ENCODE assay signal across 29 mouse cellular contexts in the genomic region with DNA sequence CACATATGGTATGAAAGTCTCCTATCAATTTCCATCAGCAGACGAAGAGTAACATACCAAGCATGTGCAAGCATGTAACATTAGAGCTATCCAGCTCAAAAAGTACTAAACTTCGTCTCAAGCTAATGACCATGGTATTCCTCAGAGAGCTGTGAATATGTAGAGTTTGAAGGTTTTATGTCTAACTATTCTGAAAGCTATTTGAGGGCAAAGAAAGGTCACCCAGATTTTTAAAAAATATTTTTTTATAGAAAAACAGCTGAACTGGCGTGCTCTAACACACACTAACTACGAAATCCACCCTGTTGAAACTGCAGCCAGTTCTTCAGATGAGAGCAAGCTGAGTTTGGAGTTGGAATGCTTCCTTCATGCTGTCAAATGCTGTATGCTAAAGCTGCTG. TPM values are rescaled to one million over a fixed set of nuclear protein-coding genes. Genes with fewer than 3 reads are reported as not detected.
DNase-seq lines count a peak whose midpoint lies in the region; ATAC-seq lines count a peak whose summit lies in the region.
"Had no signal": no experiment of that assay in that cellular context is flagged by ENCODE, and none has a peak within 500 bp of the region (broad histone marks: within the 10 kb centered on the region; RNA-seq: fewer than 3 reads in every experiment).

No protein-coding gene starts in this region.

- H3K9ac ChIP-seq in embryonic facial prominence, embryonic 14.5 days (ENCODE audit: low read depth, low read length): no peak overlapping the region
- H3K9ac ChIP-seq: embryonic facial prominence, embryonic 13.5 days; forebrain, embryonic 12.5 days; heart, embryonic 12.5 days; hindbrain, embryonic 15.5 days; liver, embryonic 12.5 days; liver, postnatal 0 days; midbrain, embryonic 13.5 days had no signal

- H3K4me1 ChIP-seq in embryonic facial prominence, embryonic 14.5 days (ENCODE audit: control insufficient read depth, insufficient read depth, low read length): no peaks in the 10 kb centered on the region; the same call in 1 of the 2 replicates
- peaks cover 11% of the 10 kb centered on the region for H3K4me1 ChIP-seq in embryonic facial prominence, embryonic 10.5 days
- H3K4me1 ChIP-seq: forebrain, embryonic 12.5 days; hindbrain, embryonic 15.5 days; liver, embryonic 12.5 days; midbrain, embryonic 13.5 days had no signal

- no peak overlapping the region for H3K27ac ChIP-seq in embryonic facial prominence, embryonic 14.5 days (replicated peaks; ENCODE audit: low read depth, low read length)
- no peak overlapping the region for H3K27ac ChIP-seq in embryonic facial prominence, embryonic 10.5 days (replicated peaks)
- H3K27ac ChIP-seq: embryonic facial prominence, embryonic 13.5 days; forebrain, embryonic 12.5 days; gastrocnemius, adult 2 months; heart, adult 2 months; hindbrain, embryonic 15.5 days; liver, embryonic 12.5 days; midbrain, embryonic 13.5 days had no signal

- H3K4me3 ChIP-seq in embryonic facial prominence, embryonic 14.5 days (ENCODE audit: low read depth, low read length): no peak overlapping the region
- no peak overlapping the region for H3K4me3 ChIP-seq in embryonic facial prominence, embryonic 10.5 days
- H3K4me3 ChIP-seq: embryonic facial prominence, embryonic 13.5 days; forebrain, embryonic 12.5 days; gastrocnemius, adult 2 months; heart, adult 2 months; heart, embryonic 12.5 days; hindbrain, embryonic 15.5 days; liver, embryonic 12.5 days; midbrain, embryonic 13.5 days had no signal

- ATAC-seq in embryonic facial prominence, embryonic 14.5 days (ENCODE audit: low read depth): peak; percentile 60
- ATAC-seq: inflammation-experienced regulatory T-cells, adult 6 months; liver, embryonic 12.5 days; liver, postnatal 0 days; midbrain, embryonic 13.5 days had no signal

- no peaks in the 10 kb centered on the region for H3K9me3 ChIP-seq in embryonic facial prominence, embryonic 14.5 days (ENCODE audit: control insufficient read depth, low read length)
- no peaks in the 10 kb centered on the region for H3K9me3 ChIP-seq in embryonic facial prominence, embryonic 10.5 days
- H3K9me3 ChIP-seq: embryonic facial prominence, embryonic 13.5 days; forebrain, embryonic 12.5 days; heart, embryonic 12.5 days; hindbrain, embryonic 15.5 days; liver, embryonic 12.5 days; midbrain, embryonic 13.5 days had no signal

- H3K4me2 ChIP-seq in embryonic facial prominence, embryonic 14.5 days (ENCODE audit: low read depth, low read length): no peak overlapping the region
- H3K4me2 ChIP-seq: embryonic facial prominence, embryonic 13.5 days; forebrain, embryonic 12.5 days; hindbrain, embryonic 15.5 days; liver, embryonic 12.5 days; midbrain, embryonic 13.5 days had no signal

- peak; percentile 72 for DNase-seq in embryonic facial prominence, embryonic 14.5 days (ENCODE audit: low spot score)
- DNase-seq in embryonic facial prominence, embryonic 10.5 days (ENCODE audit: low spot score): no peak
- DNase-seq in kidney, adult 9 months: peak; percentile 37
- DNase-seq in kidney, adult 18-20 months: no peak
- DNase-seq in forelimb bud, embryonic 11.5 days (ENCODE audit: low read depth, low spot score): peak; percentile 37
- DNase-seq in kidney, postnatal 14 days: peak; percentile 46
- DNase-seq in urinary bladder, adult 18-20 months (ENCODE audit: low spot score in 2 of 2): no peak
- no peak for DNase-seq in layer of hippocampus, adult 9-11 months
- DNase-seq: adrenal gland, postnatal 10 days; cerebellum, adult 9-11 months; embryo, embryonic 11 days; gastrocnemius, adult 2 months; gastrocnemius, postnatal 36 days; heart, adult 2 months; liver, postnatal 0 days; lung, postnatal 36 days had no signal

- H3K36me3 ChIP-seq in embryonic facial prominence, embryonic 14.5 days (ENCODE audit: control insufficient read depth, insufficient read depth, low read length): no peaks in the 10 kb centered on the region
- no peaks in the 10 kb centered on the region for H3K36me3 ChIP-seq in embryonic facial prominence, embryonic 10.5 days (replicated peaks)
- H3K36me3 ChIP-seq: embryonic facial prominence, embryonic 13.5 days; forebrain, embryonic 12.5 days; heart, embryonic 12.5 days; hindbrain, embryonic 15.5 days; liver, embryonic 12.5 days; midbrain, embryonic 13.5 days had no signal

- WGBS in embryonic facial prominence, embryonic 14.5 days: 32% methylated on average over 4 of the region's 4 CpGs
- 83% methylated on average over 4 of the region's 4 CpGs for WGBS in embryonic facial prominence, embryonic 10.5 days

- no peaks in the 10 kb centered on the region for H3K27me3 ChIP-seq in embryonic facial prominence, embryonic 14.5 days (replicated peaks; ENCODE audit: control insufficient read depth, insufficient read depth, low read length)
- no peaks in the 10 kb centered on the region for H3K27me3 ChIP-seq in embryonic facial prominence, embryonic 10.5 days (replicated peaks; ENCODE audit: low read depth, poor library complexity, severe bottlenecking)
- H3K27me3 ChIP-seq: CH12.LX; embryonic facial prominence, embryonic 13.5 days; forebrain, embryonic 12.5 days; heart, embryonic 12.5 days; hindbrain, embryonic 15.5 days; liver, embryonic 12.5 days; midbrain, embryonic 13.5 days had no signal

RNA-seq across cellular contexts. Expression of gene H2al2a, which starts 7.5 kb away (rescaled TPM):
- not detected in 2 replicates for polyA plus RNA-seq in embryonic facial prominence, embryonic 14.5 days (2014; fragmentation: Nextera tagmentation; extraction: Ambion mirVana)
- polyA plus RNA-seq in embryonic facial prominence, embryonic 10.5 days (2016; fragmentation: Nextera tagmentation; extraction: Ambion mirVana): not detected in 2 replicates
- polyA plus RNA-seq: C2C12; embryonic facial prominence, embryonic 13.5 days; forebrain, embryonic 12.5 days; heart, embryonic 12.5 days; heart, postnatal 0 days; hindbrain, embryonic 15.5 days; inflammation-experienced regulatory T-cells, adult 6 months; liver, embryonic 12.5 days; liver, postnatal 0 days; lung, embryonic 16.5 days; midbrain, embryonic 13.5 days; neural tube, embryonic 14.5 days; urinary bladder, adult 2 months had no signal

RNA-seq across cellular contexts. Expression of gene A930004D18Rik, which starts 33.3 kb away (rescaled TPM):
- 6.9 and 9.1 TPM in 2 replicates for polyA plus RNA-seq in embryonic facial prominence, embryonic 14.5 days (2014; fragmentation: Nextera tagmentation; extraction: Ambion mirVana)
- polyA plus RNA-seq in embryonic facial prominence, embryonic 10.5 days (2016; fragmentation: Nextera tagmentation; extraction: Ambion mirVana): 12.7 and 17.7 TPM in 2 replicates

RNA-seq across cellular contexts. Expression of gene Skida1, which starts 44.6 kb away (rescaled TPM):
- 4.0 and 5.8 TPM in 2 replicates for polyA plus RNA-seq in embryonic facial prominence, embryonic 14.5 days (2014; fragmentation: Nextera tagmentation; extraction: Ambion mirVana)
- 15.5 and 16.6 TPM in 2 replicates for polyA plus RNA-seq in embryonic facial prominence, embryonic 10.5 days (2016; fragmentation: Nextera tagmentation; extraction: Ambion mirVana)

RNA-seq across cellular contexts. Expression of gene Mllt10, which starts 50.8 kb away (rescaled TPM):
- polyA plus RNA-seq in embryonic facial prominence, embryonic 14.5 days (2014; fragmentation: Nextera tagmentation; extraction: Ambion mirVana): 27.4 and 32.1 TPM in 2 replicates
- 64.4 and 65.5 TPM in 2 replicates for polyA plus RNA-seq in embryonic facial prominence, embryonic 10.5 days (2016; fragmentation: Nextera tagmentation; extraction: Ambion mirVana)

Comparison
In these comparisons a context has a peak if more than half of its experiments do, and no peak if none do; other contexts are left out.
1. DNase-seq: peak in embryonic facial prominence, embryonic 14.5 days (single experiment), kidney, adult 9 months (single experiment), forelimb bud, embryonic 11.5 days (single experiment) and kidney, postnatal 14 days (single experiment); none in embryonic facial prominence, embryonic 10.5 days (single experiment), kidney, adult 18-20 months (single experiment), urinary bladder, adult 18-20 months (0 of 2) and layer of hippocampus, adult 9-11 months (single experiment).